Mouse (Mus musculus) heart, embryonic 15.5 days (tissue): ENCODE measurements around the gene Rdh5. TPM values are rescaled to one million over a fixed set of nuclear protein-coding genes. Genes with fewer than 3 reads are reported as not detected.

Source experiments
- ATAC-seq: fragments of 200-750 bp; cut with Nextera tagmentation; replicated peaks from 2 replicates; pipeline ENCODE4 v1.8.0; 2017; ENCODE audit warnings: low read depth, moderate TSS enrichment; ENCODE audit not compliant: insufficient number of reproducible peaks, insufficient read depth, low FRiP score
- H3K27ac ChIP-seq: fragments of 300-500 bp; sonication (generic); 2 replicates; pipeline ENCODE4 v1.5.1; 2015; ENCODE audit warnings: mild to moderate bottlenecking, inconsistent platforms
- H3K27me3 ChIP-seq: fragments of 300-500 bp; sonication (generic); 2 replicates; pipeline ENCODE4 v1.6.1; 2015; ENCODE audit warnings: inconsistent platforms
- H3K36me3 ChIP-seq: fragments of 300-500 bp; sonication (generic); 2 replicates; pipeline ENCODE4 v1.6.1; 2015; ENCODE audit warnings: mild to moderate bottlenecking, inconsistent platforms
- H3K4me1 ChIP-seq: fragments of 300-500 bp; sonication (generic); replicated peaks from 2 replicates; pipeline ENCODE4 v1.6.1; 2015; ENCODE audit warnings: inconsistent platforms
- H3K4me2 ChIP-seq: fragments of 300-500 bp; sonication (generic); 2 replicates; pipeline ENCODE4 v1.6.1; 2015; ENCODE audit warnings: inconsistent platforms, mild to moderate bottlenecking, moderate library complexity
- H3K4me3 ChIP-seq: fragments of 300-500 bp; sonication (generic); 2 replicates; pipeline ENCODE4 v1.5.1; 2015; ENCODE audit warnings: mild to moderate bottlenecking, inconsistent platforms
- H3K9ac ChIP-seq: fragments of 300-500 bp; sonication (generic); 2 replicates; pipeline ENCODE4 v1.6.1; 2015; ENCODE audit warnings: mild to moderate bottlenecking, inconsistent platforms
- H3K9me3 ChIP-seq: fragments of 300-500 bp; sonication (generic); replicated peaks from 2 replicates; pipeline ENCODE4 v1.6.1; 2016; ENCODE audit warnings: inconsistent platforms
- whole genome bisulfite sequencing: fragments of 180-500 bp; shearing (Covaris S2); methylation state at CpG from one replicate; pipeline ENCODE4 v1.1.7; 2015; ENCODE audit warnings: mixed read lengths; 5-methylcytosine and 5-hydroxymethylcytosine counted together
- polyA plus RNA-seq: library from polyadenylated mRNA; unstranded; fragments of >200 nt; fragmentation: Nextera tagmentation; extraction: Ambion mirVana; gene quantifications from 2 replicates; pipeline ENCODE4 v1.2.1, GENCODE M21; 2015

The Rdh5 gene
- polyA plus RNA-seq, 1 experiment from 2014 or later = 10.5 TPM

DNA sequence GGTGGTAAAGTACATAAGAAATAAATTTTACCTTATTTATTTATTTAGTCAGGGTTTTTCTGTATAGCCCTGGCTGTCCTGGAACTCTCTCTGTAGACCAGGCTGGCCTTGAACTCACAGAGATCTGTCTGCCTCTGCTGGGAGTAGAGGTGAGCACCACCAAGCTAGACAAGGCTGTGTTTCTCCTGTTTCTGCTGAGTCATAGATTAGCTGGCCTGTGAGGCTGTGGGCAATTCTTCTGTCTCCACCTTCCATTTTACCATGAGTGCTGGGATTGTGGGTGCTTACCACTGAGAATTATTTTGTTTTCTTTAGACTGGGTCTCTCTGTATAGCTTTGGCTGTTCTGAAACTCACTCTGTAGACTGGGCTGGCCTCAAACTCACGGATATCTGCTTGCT lies 21.3 kb downstream of the Rdh5 start:
- Histone ChIP-seq H3K9me3 (no peaks in the 10 kb centered on the region), H3K27me3 (peaks cover 12% of the 10 kb centered on the region), H3K27ac (no peak overlapping the region), H3K36me3 (no peaks in the 10 kb centered on the region), H3K4me1 (peaks cover 2% of the 10 kb centered on the region), H3K4me2 (no peak overlapping the region), H3K4me3 (no peak overlapping the region), H3K9ac (no peak overlapping the region)
- no peak for ATAC-seq
- WGBS = 69% methylated on average over 1 of the region's 1 CpGs

DNA sequence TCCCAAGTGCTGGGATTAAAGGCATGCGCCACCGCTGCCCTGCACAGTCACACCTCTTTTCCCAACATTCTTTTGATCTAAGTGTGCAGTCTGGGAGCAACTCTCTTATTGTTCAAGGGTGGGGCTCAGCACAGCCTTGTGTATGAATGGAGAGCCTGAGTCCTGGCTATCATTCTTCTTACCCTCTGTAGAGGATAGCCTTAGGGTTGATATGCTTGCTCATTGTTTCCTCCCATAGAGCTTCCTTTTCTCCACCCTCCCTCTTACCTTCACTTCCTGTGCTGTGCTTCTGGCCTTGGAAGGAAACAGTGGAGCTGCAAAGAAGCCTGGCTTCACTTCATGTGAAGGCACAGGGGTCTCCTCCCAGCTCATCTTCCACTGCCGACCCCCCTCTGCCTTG lies 22.0 kb downstream of the Rdh5 start, which contains the start of gene Cd63:
Cd63 (plus strand) TSS at position 292 of the 400 bp plus-strand sequence.
- 79% methylated on average over 3 of the region's 3 CpGs for WGBS
- Histone ChIP-seq H3K27me3 (peaks cover 16% of the 10 kb centered on the region), H3K4me2 (no peak within 1 kb of the TSS), H3K36me3 (no peaks in the 10 kb centered on the region), H3K4me3 (no peak within 1 kb of the TSS), H3K9me3 (no peaks in the 10 kb centered on the region), H3K27ac (no peak within 1 kb of the TSS), H3K4me1 (peaks cover 8% of the 10 kb centered on the region), H3K9ac (no peak within 1 kb of the TSS)
- ATAC-seq = no peak

DNA sequence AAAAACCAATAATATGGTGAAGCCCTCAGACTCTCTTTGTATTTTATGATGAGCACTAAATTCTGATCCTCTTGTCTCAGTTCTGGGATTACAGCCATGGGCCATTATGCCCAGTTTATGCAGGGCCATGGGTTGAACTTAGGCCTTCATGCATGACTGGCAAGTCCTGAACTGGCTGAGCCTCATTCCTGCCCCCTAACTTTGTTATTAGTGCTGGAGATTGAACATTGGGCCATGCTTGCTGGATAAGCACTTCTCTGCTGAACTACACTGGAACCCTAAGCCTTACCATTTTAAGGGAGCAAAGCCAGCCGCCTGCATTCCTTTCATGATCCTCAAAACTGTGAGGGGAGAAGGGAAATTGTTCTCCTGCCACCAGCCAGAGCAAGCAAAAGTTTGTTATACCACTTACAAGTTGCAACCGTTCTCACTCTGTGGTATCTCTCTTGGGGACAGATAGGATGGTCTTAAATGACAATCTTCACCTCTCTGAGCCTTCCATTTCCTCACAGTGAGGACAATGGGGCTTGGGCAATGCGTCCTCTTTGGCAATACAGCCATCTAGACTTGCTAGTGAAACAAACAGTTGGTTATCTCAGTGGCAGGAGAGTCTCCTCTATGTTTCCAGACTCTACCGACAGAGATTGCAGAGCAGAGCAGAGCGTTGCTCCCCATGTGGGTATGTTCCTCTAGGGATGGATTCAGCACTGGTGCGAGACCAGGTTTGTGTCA lies 22.8 kb downstream of the Rdh5 start:
- peaks cover 16% of the 10 kb centered on the region for H3K27me3 ChIP-seq
- H3K4me3 ChIP-seq = no peak overlapping the region
- peaks cover 12% of the 10 kb centered on the region for H3K4me1 ChIP-seq
- no peak overlapping the region for H3K4me2 ChIP-seq
- no peak for ATAC-seq
- no peaks in the 10 kb centered on the region for H3K9me3 ChIP-seq
- no peak overlapping the region for H3K27ac ChIP-seq
- WGBS = 64% methylated on average over 6 of the region's 6 CpGs
- no peak overlapping the region for H3K9ac ChIP-seq
- H3K36me3 ChIP-seq = no peaks in the 10 kb centered on the region

DNA sequence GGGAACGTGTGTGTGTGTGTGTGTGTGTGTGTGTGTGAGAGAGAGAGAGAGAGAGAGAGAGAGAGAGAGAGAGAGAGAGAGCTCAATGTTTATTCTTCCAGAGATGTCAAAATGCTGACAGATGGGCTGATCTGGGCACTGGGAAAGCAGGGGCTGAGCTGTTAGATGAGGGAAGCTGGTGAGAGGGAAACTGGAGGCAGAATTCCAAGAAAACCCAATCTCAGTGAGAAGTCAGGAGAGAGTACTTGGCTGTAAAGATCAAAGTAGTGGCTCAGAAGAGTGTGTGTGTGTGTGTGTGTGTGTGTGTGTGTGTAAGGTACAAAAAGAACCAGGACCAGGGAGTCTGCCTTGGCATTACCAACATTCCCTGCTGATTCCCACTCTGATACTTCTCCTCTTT lies 25.2 kb downstream of the Rdh5 start:
- 7% methylated on average over 1 of the region's 1 CpGs for WGBS
- Histone ChIP-seq H3K27ac (no peak overlapping the region), H3K9ac (no peak overlapping the region)

DNA sequence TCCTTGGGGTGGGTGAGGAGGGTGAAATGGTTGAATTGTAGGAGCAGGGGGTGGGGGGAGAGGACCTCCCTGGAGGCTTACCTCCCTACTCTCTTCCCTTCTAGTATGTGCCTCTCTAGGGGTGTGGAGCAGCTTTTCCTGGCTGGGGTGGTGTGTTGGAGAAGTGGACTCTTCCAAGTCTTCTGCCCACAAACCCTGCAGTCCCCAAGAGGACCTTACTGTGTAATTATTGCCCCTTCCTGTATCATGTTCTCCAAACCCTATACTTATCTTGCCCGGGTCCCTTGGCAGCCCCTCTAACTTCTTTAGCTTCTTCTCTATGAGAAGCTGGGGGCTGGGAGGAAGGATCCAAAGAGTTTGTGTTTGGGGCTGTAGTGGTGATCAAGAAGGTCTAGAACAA lies 25.9 kb downstream of the Rdh5 start:
- Histone ChIP-seq H3K4me1 (peaks cover 18% of the 10 kb centered on the region), H3K36me3 (no peaks in the 10 kb centered on the region), H3K27ac (no peak overlapping the region), H3K4me3 (no peak overlapping the region), H3K4me2 (no peak overlapping the region), H3K27me3 (peaks cover 25% of the 10 kb centered on the region), H3K9me3 (no peaks in the 10 kb centered on the region), H3K9ac (no peak overlapping the region)
- no peak for ATAC-seq
- WGBS = 40% methylated on average over 1 of the region's 1 CpGs

More for the DNA sequence above, 25.2 kb downstream of the Rdh5 start:
- H3K4me3 ChIP-seq = no peak overlapping the region
- ATAC-seq = no peak
- H3K4me2 ChIP-seq = no peak overlapping the region
- no peaks in the 10 kb centered on the region for H3K9me3 ChIP-seq
- H3K4me1 ChIP-seq = peaks cover 13% of the 10 kb centered on the region
- H3K27me3 ChIP-seq = peaks cover 22% of the 10 kb centered on the region
- no peaks in the 10 kb centered on the region for H3K36me3 ChIP-seq

DNA sequence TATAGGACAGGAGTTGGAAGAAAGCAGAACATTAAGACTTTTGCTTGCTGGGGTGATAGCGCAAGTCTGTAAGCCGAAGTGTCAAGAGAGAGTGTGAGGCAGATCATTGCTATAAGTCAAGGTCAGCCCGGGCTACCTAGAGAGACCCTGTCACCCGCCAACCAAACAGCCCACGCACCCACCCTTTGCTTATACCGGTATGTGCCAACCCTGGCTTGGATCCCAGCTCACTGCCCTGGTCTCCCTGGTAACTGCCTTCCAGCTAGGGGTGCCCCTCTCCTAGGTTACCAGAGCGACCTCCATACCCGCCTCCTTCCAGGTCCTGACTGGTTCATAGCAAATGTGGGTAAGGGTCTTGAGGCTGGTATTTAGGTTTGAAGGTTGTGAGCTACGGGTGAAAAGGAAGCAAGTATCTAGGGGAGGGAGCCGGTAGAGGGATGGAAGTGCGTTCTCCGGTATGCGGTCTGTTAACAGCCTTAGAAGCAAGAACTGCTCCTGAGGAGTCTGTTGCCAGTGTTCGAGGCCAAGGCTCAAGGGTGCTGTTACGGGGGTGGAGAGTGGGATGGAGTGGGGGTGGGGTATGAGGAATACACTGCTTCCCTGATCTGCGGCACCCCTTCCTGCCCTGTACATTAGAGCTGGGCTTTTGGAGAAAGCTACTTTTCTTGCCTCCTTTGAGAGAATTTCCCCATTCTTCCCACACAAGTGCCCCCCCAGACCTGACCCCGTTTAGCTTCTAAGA lies 26.6 kb downstream of the Rdh5 start:
- peak overlapping the region; percentile 21 for H3K4me3 ChIP-seq
- H3K27me3 ChIP-seq = peaks cover 25% of the 10 kb centered on the region
- peak overlapping the region; percentile 51 for H3K4me2 ChIP-seq
- peaks cover 18% of the 10 kb centered on the region for H3K4me1 ChIP-seq
- H3K27ac ChIP-seq = no peak overlapping the region
- no peaks in the 10 kb centered on the region for H3K9me3 ChIP-seq
- ATAC-seq = peak; percentile 27; the same call in 1 of the 2 replicates
- WGBS = 7% methylated on average over 17 of the region's 17 CpGs
- H3K36me3 ChIP-seq = no peaks in the 10 kb centered on the region
- no peak overlapping the region for H3K9ac ChIP-seq

DNA sequence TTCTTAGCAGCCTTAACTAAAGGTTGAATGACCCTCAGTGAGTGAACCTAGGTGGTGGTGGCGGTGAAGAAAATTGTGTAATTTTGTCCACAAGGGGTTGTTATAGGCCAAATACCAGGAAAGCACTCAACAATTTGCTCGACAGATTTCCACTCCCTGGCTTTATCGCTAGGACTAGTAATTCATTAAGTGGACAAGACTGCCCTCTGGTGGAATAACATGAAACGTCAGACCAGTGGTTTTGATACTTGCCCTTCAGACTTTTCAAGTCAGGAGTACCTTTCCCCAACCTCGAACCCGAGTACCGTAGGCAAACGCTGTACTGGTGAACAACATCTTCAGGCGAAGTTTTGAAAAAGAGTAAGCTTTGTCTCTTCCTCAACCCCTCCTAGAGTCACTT lies 27.3 kb downstream of the Rdh5 start:
- ATAC-seq = no peak
- Histone ChIP-seq H3K4me1 (peaks cover 24% of the 10 kb centered on the region), H3K36me3 (no peaks in the 10 kb centered on the region), H3K27me3 (peaks cover 25% of the 10 kb centered on the region), H3K4me2 (peak overlapping the region; percentile 51), H3K9me3 (no peaks in the 10 kb centered on the region), H3K4me3 (peak overlapping the region; percentile 21), H3K27ac (no peak overlapping the region), H3K9ac (no peak overlapping the region)
- WGBS = under 1% methylated on average over 9 of the region's 9 CpGs

DNA sequence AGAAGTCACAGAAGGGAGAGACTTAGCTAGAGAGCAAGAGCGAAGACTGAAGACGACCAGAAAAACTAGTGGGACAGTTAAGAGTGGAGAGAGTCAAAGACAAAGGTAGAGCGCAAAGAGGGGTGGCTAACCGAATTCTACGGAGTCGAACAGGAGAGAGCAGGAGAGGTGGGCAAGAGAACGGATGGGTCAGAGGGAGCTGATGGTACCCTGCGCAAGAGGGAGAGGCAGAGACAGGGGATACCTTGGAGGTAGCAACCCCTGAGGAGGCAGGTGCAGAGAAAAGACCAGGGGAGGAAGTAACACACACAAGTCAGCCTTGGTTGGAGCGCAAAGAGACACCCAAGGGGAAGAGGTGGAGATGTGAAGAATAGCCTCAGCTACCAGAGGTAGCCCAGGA lies 30.4 kb downstream of the Rdh5 start:
- H3K4me3 ChIP-seq = peak overlapping the region; percentile 77
- ATAC-seq = no peak
- peak overlapping the region; percentile 78; the same call in 1 of the 2 replicates for H3K27ac ChIP-seq
- H3K4me1 ChIP-seq = peaks cover 44% of the 10 kb centered on the region
- WGBS = 4% methylated on average over 9 of the region's 9 CpGs
- no peaks in the 10 kb centered on the region for H3K9me3 ChIP-seq
- H3K9ac ChIP-seq = peak overlapping the region; percentile 81
- H3K4me2 ChIP-seq = peak overlapping the region; percentile 94
- no peaks in the 10 kb centered on the region for H3K36me3 ChIP-seq
- H3K27me3 ChIP-seq = peaks cover 20% of the 10 kb centered on the region

DNA sequence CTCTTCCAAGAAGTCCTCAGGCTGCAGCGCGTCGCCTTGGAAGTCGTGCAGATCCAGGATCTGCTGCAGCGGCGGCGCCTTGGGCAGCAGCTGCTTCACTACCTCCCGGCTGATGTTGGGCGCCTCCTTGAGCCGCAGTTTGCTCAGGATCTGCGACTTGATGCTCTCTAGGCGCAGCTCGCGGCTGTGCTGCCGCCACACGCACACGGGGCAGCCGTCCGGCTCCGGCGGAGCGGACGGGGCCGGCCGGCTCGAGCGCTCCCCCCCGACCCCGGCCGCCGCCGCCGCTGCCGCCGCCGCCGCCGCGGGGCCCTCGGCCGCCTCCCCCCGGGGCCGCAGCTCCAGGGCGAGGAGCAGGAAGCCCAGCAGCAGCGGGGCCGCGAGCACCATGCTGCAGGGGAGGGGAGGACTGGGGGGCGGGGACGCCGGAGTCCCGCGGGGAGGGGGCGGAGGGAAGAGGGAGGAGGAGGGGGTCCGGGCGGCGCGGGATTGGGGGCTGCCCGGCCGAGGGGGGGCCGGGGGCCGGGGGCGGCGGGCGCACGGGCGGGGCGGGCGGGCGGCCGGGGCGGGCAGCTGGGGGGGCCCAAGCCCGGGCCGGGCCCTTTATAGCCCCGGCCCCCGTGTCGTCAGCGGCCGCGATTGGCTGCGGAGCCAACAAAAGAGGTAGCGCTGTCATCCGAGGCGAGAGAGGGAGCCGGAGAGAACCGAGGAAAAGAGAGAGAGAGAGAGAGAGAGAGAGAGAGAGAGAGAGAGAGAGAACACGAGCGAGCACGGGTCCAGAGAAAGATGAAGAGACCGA lies 31.2 kb downstream of the Rdh5 start, which contains the start of gene Gdf11:
Gdf11 (minus strand) TSS at position 423 of the 799 bp plus-strand sequence.
- peak within 1 kb of the TSS; percentile 77 for H3K4me3 ChIP-seq
- peaks cover 43% of the 10 kb centered on the region for H3K4me1 ChIP-seq
- peak; percentile 77 for ATAC-seq
- no peaks in the 10 kb centered on the region for H3K9me3 ChIP-seq
- no peaks in the 10 kb centered on the region for H3K36me3 ChIP-seq
- under 1% methylated on average over 39 of the region's 89 CpGs for WGBS
- H3K27me3 ChIP-seq = peaks cover 14% of the 10 kb centered on the region
- peak within 1 kb of the TSS; percentile 78 for H3K27ac ChIP-seq
- H3K9ac ChIP-seq = peak within 1 kb of the TSS; percentile 81
- H3K4me2 ChIP-seq = peak within 1 kb of the TSS; percentile 94

DNA sequence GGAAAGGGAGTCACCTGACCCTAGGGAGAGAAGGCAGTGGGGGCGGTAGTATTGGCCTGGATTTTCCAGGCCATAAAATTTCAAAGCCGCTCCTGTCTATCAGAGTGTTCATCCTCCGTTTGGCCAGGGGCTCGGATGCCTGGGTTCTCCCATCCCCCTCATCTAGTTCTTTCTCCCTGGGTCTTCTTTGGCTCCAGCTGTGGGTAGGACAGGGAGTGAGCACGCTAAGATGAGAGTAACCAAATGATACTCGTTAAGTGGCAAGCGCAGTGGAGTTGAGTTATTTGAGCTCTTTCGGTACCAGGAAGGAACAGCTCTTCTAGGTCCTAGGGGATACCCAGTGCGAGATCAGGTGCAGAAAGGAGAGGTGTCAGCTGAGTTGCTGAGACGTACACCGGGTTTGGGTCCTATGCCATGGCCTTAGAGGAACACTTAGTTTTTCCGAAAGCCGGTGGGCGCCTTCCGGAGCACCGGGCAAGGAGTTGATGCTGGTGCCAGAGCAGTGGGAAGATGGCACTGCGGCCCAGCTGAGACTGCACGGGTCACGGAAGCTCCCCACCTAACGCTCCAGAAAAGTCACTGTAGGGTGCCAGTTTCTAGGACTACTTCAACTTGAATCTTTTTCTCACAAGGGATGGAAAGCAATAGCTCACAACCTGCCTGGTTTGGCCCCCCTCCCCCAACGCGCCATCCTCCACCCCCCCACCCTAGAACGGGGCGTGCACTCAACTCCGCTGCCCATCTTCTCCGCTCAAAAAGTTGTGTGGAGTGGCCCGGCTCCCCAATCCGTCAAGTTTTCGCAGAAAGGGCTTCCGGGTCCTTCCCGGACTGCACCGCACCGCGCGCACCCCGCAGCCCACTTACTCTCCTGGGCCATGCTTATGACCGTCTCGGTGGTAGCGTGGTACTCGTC lies 32.0 kb downstream of the Rdh5 start:
- H3K9me3 ChIP-seq = no peaks in the 10 kb centered on the region
- peak overlapping the region; percentile 77 for H3K4me3 ChIP-seq
- WGBS = 1% methylated on average over 40 of the region's 40 CpGs
- peak overlapping the region; percentile 94 for H3K4me2 ChIP-seq
- ATAC-seq = no peak; the same call in 1 of the 2 replicates
- H3K9ac ChIP-seq = peak overlapping the region; percentile 81
- peaks cover 40% of the 10 kb centered on the region for H3K4me1 ChIP-seq
- peaks cover 8% of the 10 kb centered on the region for H3K27me3 ChIP-seq
- H3K27ac ChIP-seq = peak overlapping the region; percentile 78
- no peaks in the 10 kb centered on the region for H3K36me3 ChIP-seq
